Mouse (Mus musculus) forebrain, postnatal 0 days (tissue): ENCODE measurements around the gene Rab30. TPM values are rescaled to one million over a fixed set of nuclear protein-coding genes. Genes with fewer than 3 reads are reported as not detected.

Source experiments
- ATAC-seq: fragments of 200-750 bp; cut with Nextera tagmentation; 2 replicates; pipeline ENCODE4 v1.8.0; 2017; ENCODE audit warnings: mild to moderate bottlenecking, moderate library complexity
- DNase-seq: peaks from one replicate; pipeline ENCODE4 v3.0.0-alpha.2; 2015
- H3K27ac ChIP-seq: fragments of 300-500 bp; sonication (generic); 2 replicates; pipeline ENCODE4 v1.5.1; 2014; ENCODE audit warnings: low read depth, mild to moderate bottlenecking, antibody characterized with exemption, low read length, moderate library complexity, mixed read lengths
- H3K27me3 ChIP-seq: fragments of 300-500 bp; sonication (generic); 2 replicates; pipeline ENCODE4 v1.6.1; 2014; ENCODE audit warnings: mild to moderate bottlenecking, low read length, mixed read lengths; ENCODE audit not compliant: insufficient read depth
- H3K36me3 ChIP-seq: fragments of 300-500 bp; sonication (generic); 2 replicates; pipeline ENCODE4 v1.6.1; 2014; ENCODE audit warnings: mild to moderate bottlenecking, moderate library complexity; ENCODE audit not compliant: insufficient read depth
- H3K4me1 ChIP-seq: fragments of 300-500 bp; sonication (generic); 2 replicates; pipeline ENCODE4 v1.6.1; 2014; ENCODE audit warnings: antibody characterized with exemption; ENCODE audit not compliant: insufficient read depth
- H3K4me2 ChIP-seq: fragments of 300-500 bp; sonication (generic); 2 replicates; pipeline ENCODE4 v1.6.1; 2014; ENCODE audit warnings: low read depth, mild to moderate bottlenecking, moderate library complexity
- H3K4me3 ChIP-seq: fragments of 300-500 bp; sonication (generic); 2 replicates; pipeline ENCODE4 v1.5.1; 2014; ENCODE audit warnings: low read depth, low read length, mixed read lengths
- H3K9ac ChIP-seq: fragments of 300-500 bp; sonication (generic); 2 replicates; pipeline ENCODE4 v1.6.1; 2014; ENCODE audit warnings: mild to moderate bottlenecking
- H3K9me3 ChIP-seq: fragments of 300-500 bp; sonication (generic); 2 replicates; pipeline ENCODE4 v1.6.1; 2016; ENCODE audit warnings: low read length
- CTCF ChIP-seq: sonication (generic); IDR thresholded peaks from 2 replicates; pipeline ENCODE4 v1.5.1; 2016; ENCODE audit warnings: antibody characterized with exemption, control low read depth, low read depth
- WGBS: fragments of 180-500 bp; shearing (Covaris S2); extraction: QIAGEN DNeasy Blood & Tissue Kit; methylation state at CpG from one replicate; pipeline ENCODE4 v1.1.7; 2014; 5-methylcytosine and 5-hydroxymethylcytosine counted together
- polyA plus RNA-seq: library from polyadenylated mRNA; unstranded; fragments of >200 nt; fragmentation: Nextera tagmentation; extraction: Ambion mirVana; gene quantifications from 2 replicates; pipeline ENCODE4 v1.2.1, GENCODE M21; 2015
- total RNA-seq: library from RNA; depleted of rRNA; stranded (reverse); fragments of >200 nt; gene quantifications from 2 replicates; pipeline ENCODE4 v1.2.3, GENCODE M21; 2014; rRNA removed

The Rab30 gene
- total and polyA plus RNA-seq, 2 experiments from 2014 or later: 14.7 to 36.1 TPM

GRCm38 (mm10) chr7:92884998-92885660 is 143.7 kb downstream of the Rab30 start:
- 88% methylated on average over 6 of the region's 6 CpGs for WGBS
- H3K4me2 ChIP-seq: no peak overlapping the region
- no peak for ATAC-seq
- H3K27ac ChIP-seq: no peak overlapping the region
- no peak for TF ChIP-seq CTCF
- H3K27me3 ChIP-seq: no peaks in the 10 kb centered on the region
- no peak for DNase-seq
- H3K36me3 ChIP-seq: no peaks in the 10 kb centered on the region
- H3K9ac ChIP-seq: no peak overlapping the region
- H3K4me3 ChIP-seq: no peak overlapping the region
- no peaks in the 10 kb centered on the region for H3K4me1 ChIP-seq
- no peaks in the 10 kb centered on the region for H3K9me3 ChIP-seq

DNA sequence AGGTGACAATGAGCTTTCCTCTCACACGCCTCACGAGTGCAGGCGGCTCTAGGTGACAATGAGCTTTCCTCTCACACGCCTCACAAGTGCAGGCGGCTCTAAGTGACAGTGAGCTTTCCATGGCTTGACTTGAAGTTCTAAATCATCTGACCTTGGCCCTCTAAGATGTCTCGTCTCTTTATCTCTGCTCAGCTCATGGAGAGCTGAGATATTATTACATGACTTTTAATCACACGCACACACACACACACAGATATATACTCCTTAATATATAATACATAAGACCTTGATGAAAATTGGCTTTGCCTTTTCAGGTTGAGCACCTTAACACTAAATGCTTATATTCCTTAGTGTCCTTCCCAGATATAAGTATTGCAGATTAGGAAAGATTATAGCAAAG is 145.4 kb downstream of the Rab30 start:
- no peak overlapping the region for H3K9ac ChIP-seq
- H3K36me3 ChIP-seq: no peaks in the 10 kb centered on the region
- H3K4me2 ChIP-seq: no peak overlapping the region
- no peak overlapping the region for H3K27ac ChIP-seq
- no peak for ATAC-seq
- TF ChIP-seq CTCF: no peak
- no peaks in the 10 kb centered on the region for H3K4me1 ChIP-seq
- no peaks in the 10 kb centered on the region for H3K27me3 ChIP-seq
- no peaks in the 10 kb centered on the region for H3K9me3 ChIP-seq
- DNase-seq: no peak
- H3K4me3 ChIP-seq: no peak overlapping the region
- 90% methylated on average over 7 of the region's 7 CpGs for WGBS

GRCm38 (mm10) chr7:92887230-92887629 is 145.8 kb downstream of the Rab30 start:
- H3K4me2 ChIP-seq: no peak overlapping the region
- no peaks in the 10 kb centered on the region for H3K36me3 ChIP-seq
- 93% methylated on average over 5 of the region's 5 CpGs for WGBS
- no peaks in the 10 kb centered on the region for H3K27me3 ChIP-seq
- H3K9me3 ChIP-seq: no peaks in the 10 kb centered on the region
- no peak for DNase-seq
- H3K9ac ChIP-seq: no peak overlapping the region
- ATAC-seq: no peak
- TF ChIP-seq CTCF: no peak
- no peak overlapping the region for H3K27ac ChIP-seq
- no peaks in the 10 kb centered on the region for H3K4me1 ChIP-seq
- H3K4me3 ChIP-seq: no peak overlapping the region

- 70% methylated on average over 1 of the region's 1 CpGs for WGBS
- no peaks in the 10 kb centered on the region for H3K36me3 ChIP-seq
- no peaks in the 10 kb centered on the region for H3K9me3 ChIP-seq
- H3K4me2 ChIP-seq: no peak overlapping the region
- no peak overlapping the region for H3K27ac ChIP-seq
- no peaks in the 10 kb centered on the region for H3K27me3 ChIP-seq
- H3K4me1 ChIP-seq: no peaks in the 10 kb centered on the region
- no peak for TF ChIP-seq CTCF
- ATAC-seq (no peak), DNase-seq (no peak)
- no peak overlapping the region for H3K9ac ChIP-seq
- H3K4me3 ChIP-seq: no peak overlapping the region
These were observed 148.8 kb downstream of the Rab30 start for GRCm38 (mm10) chr7:92890211-92890610.

DNA sequence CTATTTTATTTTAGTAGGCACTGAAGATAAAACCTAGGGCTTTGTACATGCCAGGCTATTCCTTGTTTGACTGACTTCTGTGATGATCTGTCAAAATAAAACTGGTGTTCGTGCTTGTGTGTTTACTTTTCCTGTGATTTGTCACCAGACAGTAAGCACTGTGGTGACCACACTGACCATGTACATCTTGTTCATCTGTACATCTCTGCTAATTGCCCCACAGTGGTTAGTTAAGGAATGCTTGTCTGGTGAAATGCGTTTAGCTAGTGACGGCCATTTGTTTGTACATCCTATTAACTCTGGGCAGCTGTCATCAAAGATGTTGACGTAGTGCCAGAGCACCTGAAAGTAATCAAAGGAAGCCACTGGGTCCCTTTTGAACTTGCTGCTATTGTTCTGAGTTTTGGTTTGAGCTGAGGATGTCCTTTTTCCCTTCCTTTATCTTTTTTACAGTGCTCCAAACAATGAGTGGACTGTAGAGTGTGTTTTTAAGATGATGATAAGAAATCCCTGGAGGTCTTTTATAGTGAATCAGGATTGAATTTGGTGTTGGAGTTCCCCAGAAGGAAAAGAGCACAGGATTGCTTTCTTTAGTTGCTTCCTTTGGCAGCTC is 149.3 kb downstream of the Rab30 start:
- Histone ChIP-seq H3K4me2 (no peak overlapping the region), H3K9ac (no peak overlapping the region), H3K27ac (no peak overlapping the region), H3K27me3 (no peaks in the 10 kb centered on the region), H3K4me1 (no peaks in the 10 kb centered on the region), H3K36me3 (no peaks in the 10 kb centered on the region), H3K4me3 (no peak overlapping the region), H3K9me3 (no peaks in the 10 kb centered on the region)
- 40% methylated on average over 4 of the region's 4 CpGs for WGBS
- ATAC-seq (no peak), DNase-seq (no peak)
- TF ChIP-seq CTCF: no peak

- H3K9ac ChIP-seq: no peak overlapping the region
- H3K9me3 ChIP-seq: no peaks in the 10 kb centered on the region
- H3K27me3 ChIP-seq: no peaks in the 10 kb centered on the region
- no peak overlapping the region for H3K4me3 ChIP-seq
- ATAC-seq (no peak), DNase-seq (no peak)
- no peaks in the 10 kb centered on the region for H3K4me1 ChIP-seq
- H3K4me2 ChIP-seq: no peak overlapping the region
- TF ChIP-seq CTCF: peak; percentile 41
- H3K27ac ChIP-seq: no peak overlapping the region
- no peaks in the 10 kb centered on the region for H3K36me3 ChIP-seq
- WGBS: 47% methylated on average over 3 of the region's 3 CpGs
These were observed 152.1 kb downstream of the Rab30 start for GRCm38 (mm10) chr7:92893478-92893877.

Other genes with a start within 250 kb of the Rab30 start
- 49.9 and 53.2 TPM in 2 replicates for gene Ccdc90b, start 180.5 kb upstream of the Rab30 start, total RNA-seq
- 43.7 and 47.7 TPM in 2 replicates for gene Ccdc90b, start 180.5 kb upstream of the Rab30 start, polyA plus RNA-seq
- gene Ankrd42, start 104.5 kb upstream of the Rab30 start, total RNA-seq: 28.7 and 30.8 TPM in 2 replicates
- gene Ankrd42, start 104.5 kb upstream of the Rab30 start, polyA plus RNA-seq: 12.2 and 22.0 TPM in 2 replicates
- 41.9 and 52.5 TPM in 2 replicates for gene Pcf11, start 71.7 kb upstream of the Rab30 start, total RNA-seq
- gene Pcf11, start 71.7 kb upstream of the Rab30 start, polyA plus RNA-seq: 13.2 and 14.3 TPM in 2 replicates
- 4.2 and 5.1 TPM in 2 replicates for gene Ddias, start 132.6 kb downstream of the Rab30 start, total RNA-seq
- gene Ddias, start 132.6 kb downstream of the Rab30 start, polyA plus RNA-seq: 3.2 and 3.3 TPM in 2 replicates
- gene Prcp, start 132.9 kb downstream of the Rab30 start, total RNA-seq: 15.7 and 20.8 TPM in 2 replicates
- 11.6 and 12.5 TPM in 2 replicates for gene Prcp, start 132.9 kb downstream of the Rab30 start, polyA plus RNA-seq